Mouse (Mus musculus) CD8-positive naive resting alpha-beta T cell, adult 2 months (primary cell): Measurements from ENCODE around the gene Pde6b.

Source experiments
- DNase-seq, 2 experiments: peaks; one replicate each; pipeline ENCODE4 v3.0.0; 2022; ENCODE audit warnings: low read depth in 2 of 2, low spot score in 2 of 2

The Pde6b gene

GRCm38 (mm10) chr5:108388201-108388600 is at the start of gene Pde6b:
Gene Pde6b (plus strand): TSS chr5:108388391.
- no peak for DNase-seq

- DNase-seq = no peak
Measured at GRCm38 (mm10) chr5:108343680-108344170, 44.5 kb upstream of the Pde6b start.

DNA sequence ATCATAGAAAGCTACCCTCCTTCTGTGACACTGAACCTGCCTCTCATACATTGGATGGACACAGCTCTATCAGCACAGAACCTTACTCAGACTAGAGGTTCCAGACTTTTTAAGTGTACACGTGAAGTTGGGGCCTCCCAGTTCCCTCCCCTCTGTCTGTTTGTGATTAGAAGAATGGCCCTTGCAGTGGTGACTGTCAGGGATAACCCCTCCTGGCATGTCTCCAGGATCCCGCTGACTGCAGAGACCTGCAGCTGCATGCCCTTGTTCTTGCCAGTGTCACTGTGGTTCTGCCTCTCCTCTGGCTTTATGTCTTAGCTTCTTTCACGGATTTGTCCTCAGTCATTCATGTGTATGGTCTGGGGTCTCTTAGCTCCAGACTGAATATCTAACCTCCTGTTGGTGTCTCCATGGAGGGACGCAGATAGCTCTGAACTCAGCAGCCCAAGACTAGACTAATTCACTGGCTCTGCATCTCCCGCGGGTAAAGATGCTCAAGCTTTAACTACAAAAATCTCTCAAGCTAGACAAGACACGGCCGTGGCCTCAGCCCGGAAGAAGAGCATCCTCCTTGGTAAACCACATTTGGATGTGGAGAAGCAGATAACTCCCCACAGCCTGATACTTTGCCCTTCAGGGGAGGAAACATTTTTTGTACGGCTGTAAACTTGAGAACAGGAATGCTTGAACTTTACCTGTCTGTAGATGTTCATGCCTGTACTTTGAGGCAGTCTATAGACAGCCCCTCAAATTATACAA is 42.7 kb upstream of the Pde6b start:
- no peak for DNase-seq

DNA sequence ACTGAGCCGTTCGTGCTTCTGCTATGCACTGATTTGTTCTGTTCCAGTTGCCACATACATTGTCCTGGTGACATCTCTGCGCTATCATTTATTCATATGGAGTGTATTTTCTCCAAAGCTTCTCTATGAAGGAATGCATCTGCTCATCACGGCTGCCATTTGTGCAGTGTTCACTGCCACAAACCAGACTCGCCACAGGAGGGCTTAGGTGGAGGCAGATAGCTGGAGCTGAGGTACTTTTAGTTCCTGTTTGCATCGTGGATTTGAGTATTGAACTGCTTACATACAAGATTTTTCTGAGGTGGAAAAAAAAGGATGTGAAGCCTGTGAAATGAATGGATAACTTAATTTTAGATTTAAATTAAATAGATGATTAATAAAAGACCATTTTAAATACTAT is 40.3 kb upstream of the Pde6b start:
- no peak for DNase-seq

DNA sequence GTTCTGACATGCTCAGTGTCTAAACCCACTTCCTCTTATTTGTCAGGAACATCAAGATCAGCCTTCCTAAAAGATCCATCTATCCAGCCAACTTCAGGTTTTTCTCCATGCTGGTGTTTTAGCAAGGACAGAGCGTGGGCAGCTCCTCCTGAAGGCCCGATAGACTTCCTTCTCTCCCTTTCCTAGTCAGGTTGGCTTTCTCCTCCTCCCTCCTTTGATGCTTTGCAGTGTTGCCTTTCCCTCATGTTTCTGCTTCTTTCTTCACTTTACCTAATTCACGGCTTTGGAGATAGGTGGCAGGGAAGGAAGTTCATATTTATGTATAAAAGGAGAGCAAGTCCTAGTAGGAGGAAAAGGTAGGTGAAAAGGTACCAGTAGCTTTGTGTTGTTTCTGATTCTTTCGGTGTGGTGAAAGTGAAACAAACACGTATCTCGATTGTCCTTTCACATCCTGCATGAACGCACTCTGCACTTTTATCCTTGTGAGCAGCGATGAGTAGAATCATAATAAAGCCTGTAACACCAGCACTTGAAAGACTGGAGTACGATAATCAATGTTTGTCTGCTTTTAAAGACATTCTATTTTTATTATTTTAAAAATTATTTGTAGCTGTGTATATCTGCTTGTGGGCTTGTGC is 38.6 kb upstream of the Pde6b start:
- no peak for DNase-seq

GRCm38 (mm10) chr5:108354056-108354455 is 34.1 kb upstream of the Pde6b start:
- DNase-seq = no peak

DNA sequence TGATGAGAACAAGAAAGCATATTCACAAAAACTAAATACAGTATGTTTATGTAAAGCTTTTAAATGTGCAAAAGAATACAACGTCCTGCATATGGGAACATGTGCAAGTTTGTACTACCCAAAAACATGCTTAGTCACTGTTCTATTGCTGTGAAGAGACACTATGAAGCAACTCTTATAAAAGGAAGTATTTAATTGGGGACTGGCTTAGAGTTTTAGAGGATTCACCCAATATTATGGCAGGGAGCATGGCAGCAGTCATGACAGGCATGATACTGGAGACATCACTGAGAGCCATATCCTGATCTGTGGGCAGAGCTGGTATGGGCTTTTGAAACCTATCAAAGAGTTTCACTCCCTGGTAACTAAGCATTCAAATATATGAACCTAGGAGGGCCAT is 30.3 kb upstream of the Pde6b start:
- no peak for DNase-seq

DNA sequence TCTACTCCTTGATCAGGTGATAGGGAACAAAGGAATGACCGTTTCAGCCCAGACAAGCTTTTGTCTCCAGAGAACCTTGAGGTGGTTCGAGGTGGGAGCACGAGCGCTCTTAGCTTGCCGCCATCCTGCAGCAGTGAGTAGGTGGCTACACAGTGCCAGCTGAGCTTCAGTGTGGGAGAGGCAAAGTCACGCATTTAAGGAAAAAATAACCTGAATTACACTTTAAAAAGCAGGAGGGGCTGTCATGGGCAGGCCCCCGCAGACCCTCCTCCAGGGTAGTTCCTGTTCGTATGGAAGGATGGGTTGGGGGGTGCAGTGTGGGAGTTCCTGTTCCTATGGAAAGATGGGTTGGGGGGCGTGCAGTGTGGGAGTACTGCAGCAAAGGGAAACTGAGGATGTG is 28.7 kb upstream of the Pde6b start:
- DNase-seq = no peak

- no peak for DNase-seq
Measured at GRCm38 (mm10) chr5:108360211-108360610, 28.0 kb upstream of the Pde6b start.

GRCm38 (mm10) chr5:108362330-108362729 is 25.9 kb upstream of the Pde6b start:
- no peak for DNase-seq

- no peak for DNase-seq
Measured at GRCm38 (mm10) chr5:108366328-108366983, 21.7 kb upstream of the Pde6b start.

DNA sequence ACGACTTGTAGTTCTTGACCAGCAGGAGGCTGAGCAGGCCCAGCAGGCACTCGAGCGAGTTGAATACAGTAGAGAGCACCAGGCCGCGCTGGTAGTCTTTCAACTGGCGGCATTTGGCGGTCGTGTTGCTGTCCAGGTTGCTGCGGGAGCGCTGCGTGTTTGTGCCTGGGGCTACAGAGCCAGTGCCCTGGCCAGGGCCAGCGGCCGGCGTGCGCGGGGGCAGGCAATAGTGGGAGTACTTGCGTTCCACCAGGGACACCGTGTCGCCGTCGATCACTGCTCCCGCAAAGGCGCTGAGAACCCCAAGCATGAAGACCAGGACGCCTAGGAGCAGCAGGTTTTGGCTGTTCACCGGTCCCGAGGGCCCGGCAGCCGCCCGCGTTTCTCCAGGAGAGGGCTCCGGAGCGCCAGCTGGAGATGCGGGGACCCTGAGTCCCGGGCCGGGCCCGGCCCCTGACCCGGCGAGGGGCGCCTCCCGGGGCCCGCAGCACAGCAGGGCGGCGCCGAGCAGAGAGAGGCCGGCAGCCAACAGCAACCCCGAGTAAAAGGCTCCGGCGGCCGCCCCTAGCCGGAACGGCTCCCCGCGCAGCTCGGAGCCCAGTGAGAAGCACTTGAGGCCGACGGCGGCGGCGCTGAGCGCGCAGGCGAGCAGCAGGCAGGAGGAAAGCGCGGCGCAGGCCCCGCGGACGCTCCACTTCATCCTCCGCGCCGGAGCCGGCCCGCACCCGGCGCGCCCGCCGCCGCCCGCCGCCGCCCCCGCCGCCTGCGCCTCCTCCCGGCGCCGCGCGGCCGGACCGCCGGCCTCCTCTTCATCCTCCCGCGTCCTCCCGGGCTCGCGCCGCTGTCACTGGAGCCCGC is 21.0 kb upstream of the Pde6b start:
- DNase-seq = no peak

DNA sequence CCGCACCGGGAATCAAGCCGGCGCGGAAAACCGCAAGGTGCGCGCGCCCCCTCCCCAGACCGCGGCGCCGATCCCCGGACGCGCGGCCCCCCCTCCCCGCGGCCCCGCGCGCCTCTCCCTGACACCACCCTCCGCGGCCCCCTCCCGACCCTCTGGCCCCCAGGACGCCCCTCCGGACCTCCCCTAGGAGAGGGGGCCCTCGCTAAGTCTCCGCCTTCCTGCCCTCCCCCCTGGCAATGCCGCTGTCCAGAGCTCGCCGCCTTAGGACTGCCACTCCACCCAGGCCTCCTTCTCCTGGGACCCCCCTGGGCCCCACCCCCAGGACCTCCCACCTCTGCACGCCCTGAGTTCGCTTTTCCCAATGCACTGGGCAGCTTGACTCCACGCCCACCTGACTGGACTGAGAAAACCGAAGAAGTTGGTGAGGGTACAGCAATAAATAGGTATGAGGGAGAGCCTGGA is 20.3 kb upstream of the Pde6b start, which contains the start of gene Gm42517:
Gene Gm42517 (minus strand): TSS at position 52 of the 462 bp plus-strand sequence.
- no peak for DNase-seq

GRCm38 (mm10) chr5:108368446-108368845 is 19.7 kb upstream of the Pde6b start:
- no peak for DNase-seq

GRCm38 (mm10) chr5:108368851-108369621 is 19.2 kb upstream of the Pde6b start:
- no peak for DNase-seq

DNA sequence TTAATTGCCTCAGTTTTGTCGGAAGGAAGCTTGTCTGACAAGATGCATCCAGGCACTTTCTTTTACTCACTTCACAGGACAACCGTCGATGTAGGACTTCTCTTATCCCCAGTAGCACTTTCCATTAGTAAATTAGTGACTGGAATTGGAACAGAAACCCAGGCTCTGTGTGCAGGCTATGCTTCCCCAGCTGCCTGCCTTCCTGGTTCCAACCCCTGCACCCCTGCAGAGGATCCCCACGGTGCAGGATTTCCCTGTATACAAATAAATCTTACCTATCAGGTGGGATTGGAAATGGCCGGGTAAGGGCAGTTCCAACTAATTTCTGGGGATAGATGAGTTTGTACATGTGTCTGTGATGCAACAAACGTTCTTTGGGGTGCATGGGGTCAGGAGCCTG is 18.2 kb upstream of the Pde6b start:
- no peak for DNase-seq

DNA sequence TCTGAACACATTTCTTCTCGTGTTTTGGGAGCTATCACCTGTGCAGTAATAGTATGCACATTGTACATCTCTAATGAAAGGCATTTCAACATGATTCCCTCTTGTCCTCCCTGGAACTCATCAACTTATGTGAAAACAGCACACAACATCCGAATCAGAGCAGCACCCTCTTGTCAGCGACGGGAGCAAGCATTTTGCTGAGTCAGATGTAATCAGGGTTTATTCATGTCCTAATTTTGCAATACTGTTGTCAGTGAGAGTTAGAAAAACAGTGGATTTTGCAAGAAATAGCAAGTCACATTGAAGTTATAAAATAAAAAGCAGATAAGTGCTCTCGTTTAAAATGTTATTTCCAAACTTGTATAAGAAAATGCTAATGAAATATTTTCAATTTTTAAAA is 14.1 kb upstream of the Pde6b start:
- DNase-seq = no peak

- no peak for DNase-seq
Measured at GRCm38 (mm10) chr5:108376059-108376458, 12.1 kb upstream of the Pde6b start.

DNA sequence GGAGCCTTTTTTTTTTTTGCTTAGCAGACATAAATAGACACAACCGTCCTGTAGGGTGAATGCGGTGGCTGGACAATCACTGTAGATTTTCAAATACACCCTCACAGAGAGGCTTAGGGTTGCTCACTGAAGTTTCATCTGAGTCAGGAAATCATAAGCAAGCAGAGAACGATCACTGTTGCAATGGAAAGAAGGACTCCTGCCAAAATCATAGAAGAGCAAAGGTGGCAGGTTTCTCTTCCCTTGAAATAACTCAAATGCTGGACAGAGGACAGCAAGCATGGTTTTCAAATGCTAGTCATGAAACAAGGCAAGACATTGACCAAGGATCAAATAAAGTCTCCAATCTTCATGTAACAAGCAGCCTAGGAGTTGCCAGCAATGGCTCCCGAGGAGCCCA is 9.8 kb upstream of the Pde6b start:
- no peak for DNase-seq

- DNase-seq = no peak
Measured at GRCm38 (mm10) chr5:108385632-108386031, 2.6 kb upstream of the Pde6b start.
